Mouse (Mus musculus) stomach, embryonic 15.5 days (tissue): Measurements from ENCODE around the gene Prl8a1. TPM values are rescaled to one million over a fixed set of nuclear protein-coding genes. Genes with fewer than 3 reads are reported as not detected.

ENCODE experiments used
- ATAC-seq: fragments of 200-750 bp; cut with Nextera tagmentation; 2 replicates; pipeline ENCODE4 v1.8.0; 2017; ENCODE audit warnings: low read depth, moderate number of reproducible peaks, moderate TSS enrichment; ENCODE audit not compliant: insufficient read depth, low FRiP score
- H3K27ac ChIP-seq: fragments of 300-500 bp; sonication (generic); 2 replicates; pipeline ENCODE4 v1.5.1; 2015; ENCODE audit warnings: mild to moderate bottlenecking, inconsistent platforms
- H3K27me3 ChIP-seq: fragments of 300-500 bp; sonication (generic); replicated peaks from 2 replicates; pipeline ENCODE4 v1.6.1; 2015; ENCODE audit warnings: inconsistent platforms
- H3K36me3 ChIP-seq: fragments of 300-500 bp; sonication (generic); 2 replicates; pipeline ENCODE4 v1.6.1; 2015; ENCODE audit warnings: inconsistent platforms
- H3K4me1 ChIP-seq: fragments of 300-500 bp; sonication (generic); 2 replicates; pipeline ENCODE4 v1.6.1; 2015; ENCODE audit warnings: inconsistent platforms
- H3K4me2 ChIP-seq: fragments of 300-500 bp; sonication (generic); 2 replicates; pipeline ENCODE4 v1.6.1; 2015; ENCODE audit warnings: mild to moderate bottlenecking, inconsistent platforms
- H3K4me3 ChIP-seq: fragments of 300-500 bp; sonication (generic); replicated peaks from 2 replicates; pipeline ENCODE4 v1.5.1; 2015; ENCODE audit warnings: inconsistent platforms
- H3K9ac ChIP-seq: fragments of 300-500 bp; sonication (generic); 2 replicates; pipeline ENCODE4 v1.6.1; 2015; ENCODE audit warnings: inconsistent platforms
- H3K9me3 ChIP-seq: fragments of 300-500 bp; sonication (generic); 2 replicates; pipeline ENCODE4 v1.6.1; 2016; ENCODE audit warnings: inconsistent platforms
- WGBS: fragments of 180-500 bp; shearing (Covaris S2); methylation state at CpG from one replicate; pipeline ENCODE4 v1.1.7; 2015; 5-methylcytosine and 5-hydroxymethylcytosine counted together
- polyA plus RNA-seq: library from polyadenylated mRNA; unstranded; fragments of >200 nt; fragmentation: Nextera tagmentation; extraction: Ambion mirVana; gene quantifications from 2 replicates; pipeline ENCODE4 v1.2.1, GENCODE M21; 2015

The Prl8a1 gene
- not detected in 2 replicates for polyA plus RNA-seq

DNA sequence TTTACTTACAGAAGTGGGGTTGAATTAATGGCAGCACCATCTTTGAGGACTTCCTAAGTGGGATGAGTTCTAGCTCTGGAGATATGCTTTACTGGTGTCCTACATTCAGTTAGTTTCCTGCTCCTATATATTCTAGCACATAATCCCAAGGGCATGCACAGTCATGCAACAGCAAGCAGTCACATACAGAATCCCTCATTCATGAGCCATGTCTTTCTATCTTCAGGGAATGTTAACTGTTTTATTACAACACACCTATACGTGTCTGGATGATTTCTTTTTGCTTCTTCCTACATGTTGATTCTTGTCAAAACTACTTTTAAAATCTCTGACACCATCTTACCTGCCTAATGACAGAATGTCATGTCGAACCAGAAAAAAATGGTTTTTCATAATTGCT, at the start of gene Prl8a1:
Gene Prl8a1, minus strand, starts transcription at position 101 of the 400 bp plus-strand sequence.
- no peaks in the 10 kb centered on the region for H3K36me3 ChIP-seq
- H3K27ac ChIP-seq, result no peak within 1 kb of the TSS
- no peaks in the 10 kb centered on the region for H3K27me3 ChIP-seq
- no peaks in the 10 kb centered on the region for H3K9me3 ChIP-seq
- no peak for ATAC-seq
- no peak within 1 kb of the TSS for H3K9ac ChIP-seq
- no peak within 1 kb of the TSS for H3K4me2 ChIP-seq
- WGBS, result 78% methylated on average over 2 of the region's 2 CpGs
- H3K4me1 ChIP-seq, result no peaks in the 10 kb centered on the region
- H3K4me3 ChIP-seq, result no peak within 1 kb of the TSS

DNA sequence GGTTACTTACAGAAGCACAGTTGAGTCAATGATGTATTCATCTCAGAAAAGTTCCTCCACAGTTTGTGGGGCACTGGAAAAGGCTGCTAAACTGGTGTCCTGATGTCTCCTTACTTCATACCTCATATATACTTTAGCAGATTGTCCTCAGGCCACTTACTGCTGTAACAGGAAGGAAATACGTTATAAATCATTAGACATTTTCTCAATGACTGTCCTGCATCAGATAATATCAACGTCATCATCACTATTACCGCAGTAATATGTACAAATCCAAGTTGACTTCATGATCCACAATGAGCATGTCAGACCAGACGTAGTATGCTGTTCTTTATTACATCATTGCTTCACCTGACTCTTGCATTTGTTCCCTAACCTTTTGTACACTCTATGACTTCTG, 28.5 kb upstream of the Prl8a1 start, which contains the start of gene Prl7b1:
Gene Prl7b1, minus strand, starts transcription at position 101 of the 400 bp plus-strand sequence.
- H3K9me3 ChIP-seq, result no peaks in the 10 kb centered on the region
- H3K27ac ChIP-seq, result no peak within 1 kb of the TSS
- 71% methylated on average over 4 of the region's 4 CpGs for WGBS
- no peaks in the 10 kb centered on the region for H3K36me3 ChIP-seq
- H3K4me1 ChIP-seq, result no peaks in the 10 kb centered on the region
- H3K27me3 ChIP-seq, result no peaks in the 10 kb centered on the region
- H3K4me2 ChIP-seq, result no peak within 1 kb of the TSS
- no peak within 1 kb of the TSS for H3K4me3 ChIP-seq
- no peak within 1 kb of the TSS for H3K9ac ChIP-seq
- no peak for ATAC-seq

- no peaks in the 10 kb centered on the region for H3K36me3 ChIP-seq
- H3K27me3 ChIP-seq, result no peaks in the 10 kb centered on the region
- ATAC-seq, result no peak
- no peak within 1 kb of the TSS for H3K4me3 ChIP-seq
- H3K4me1 ChIP-seq, result no peaks in the 10 kb centered on the region
- H3K9ac ChIP-seq, result no peak within 1 kb of the TSS
- no peak within 1 kb of the TSS for H3K27ac ChIP-seq
- H3K9me3 ChIP-seq, result no peaks in the 10 kb centered on the region
- no peak within 1 kb of the TSS for H3K4me2 ChIP-seq
- WGBS, result 84% methylated on average over 2 of the region's 2 CpGs
These were observed 17.5 kb downstream of the Prl8a1 start, which contains the start of gene Prl8a9 for GRCm38 (mm10) chr13:27564506-27564905. Gene Prl8a9 (minus strand): TSS chr13:27564606.

DNA sequence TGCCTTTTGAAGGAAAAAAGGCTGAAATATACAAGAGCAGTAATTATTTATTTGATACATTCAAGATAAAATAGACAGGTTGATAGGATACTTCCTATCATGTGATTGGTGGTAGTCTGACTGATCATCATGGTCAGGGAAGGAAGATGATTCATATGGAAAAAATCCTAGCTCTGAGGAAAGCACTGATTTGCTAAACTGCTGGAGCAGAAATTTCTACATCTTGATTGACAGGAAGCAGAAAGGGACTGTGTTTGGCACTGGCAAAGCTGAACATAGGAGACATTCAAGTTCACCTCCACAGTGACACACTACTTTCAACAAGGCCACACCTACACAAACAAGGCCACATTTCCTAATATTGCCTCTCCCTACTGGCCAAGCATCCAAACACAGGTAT, 28.6 kb downstream of the Prl8a1 start:
- Histone ChIP-seq H3K27me3 (no peaks in the 10 kb centered on the region), H3K36me3 (no peaks in the 10 kb centered on the region), H3K4me1 (no peaks in the 10 kb centered on the region), H3K4me2 (no peak overlapping the region), H3K27ac (no peak overlapping the region), H3K9me3 (no peaks in the 10 kb centered on the region), H3K4me3 (no peak overlapping the region), H3K9ac (no peak overlapping the region)
- no peak for ATAC-seq

Other genes with a start within 250 kb of the Prl8a1 start
- gene Prl8a2, start 236.5 kb downstream of the Prl8a1 start, polyA plus RNA-seq, result not detected in 2 replicates
- gene Prl2b1, start 191.3 kb downstream of the Prl8a1 start, polyA plus RNA-seq, result not detected in 2 replicates
- not detected in 2 replicates for gene Prl8a6, start 143.5 kb downstream of the Prl8a1 start, polyA plus RNA-seq
- gene Prl8a8, start 69.0 kb downstream of the Prl8a1 start, polyA plus RNA-seq, result not detected in 2 replicates
- not detected in 2 replicates for gene Prl8a9, start 17.6 kb downstream of the Prl8a1 start, polyA plus RNA-seq
- not detected in 2 replicates for gene Prl7b1, start 28.4 kb upstream of the Prl8a1 start, polyA plus RNA-seq
- not detected in 2 replicates for gene Prl7a1, start 60.3 kb upstream of the Prl8a1 start, polyA plus RNA-seq
- not detected in 2 replicates for gene Prl7a2, start 85.9 kb upstream of the Prl8a1 start, polyA plus RNA-seq
- not detected in 2 replicates for gene Prl7d1, start 134.6 kb upstream of the Prl8a1 start, polyA plus RNA-seq
- not detected in 2 replicates for gene Prl7c1, start 198.6 kb upstream of the Prl8a1 start, polyA plus RNA-seq
- not detected in 2 replicates for gene Prl2a1, start 219.5 kb upstream of the Prl8a1 start, polyA plus RNA-seq